ENCODE assay signal across 21 mouse cellular contexts in the genomic region with DNA sequence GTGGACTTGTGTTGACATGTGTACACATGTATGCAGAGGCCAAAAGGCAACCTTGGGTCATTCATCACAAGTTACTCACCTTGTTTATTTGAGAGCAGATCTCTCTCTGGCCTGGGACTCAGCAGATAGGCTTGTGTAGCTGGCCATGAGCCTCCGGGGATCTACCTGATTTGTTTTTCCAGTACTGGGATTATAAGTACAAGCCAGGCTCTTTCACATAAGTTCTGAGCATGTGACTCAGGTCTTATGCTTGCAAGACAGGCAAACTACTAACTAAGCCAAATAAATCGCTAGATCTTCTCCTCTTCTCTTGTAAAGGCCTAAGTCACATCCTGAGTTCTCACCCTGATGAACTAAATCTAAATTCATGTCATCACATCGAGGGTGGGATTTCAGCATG.
DNase-seq lines count a peak whose midpoint lies in the region; ATAC-seq and TF ChIP-seq lines count a peak whose summit lies in the region.
"Had no signal": no experiment of that assay in that cellular context is flagged by ENCODE, and none has a peak within 500 bp of the region (broad histone marks: within the 10 kb centered on the region; RNA-seq: fewer than 3 reads in every experiment).

No protein-coding gene starts in this region.

- no peaks in the 10 kb centered on the region for H3K79me2 ChIP-seq in CH12.LX (replicated peaks; ENCODE audit: control insufficient read depth, extremely low read depth, insufficient read depth, poor library complexity, severe bottlenecking)

- TF ChIP-seq CTCF in CH12.LX (conservative IDR thresholded peaks at IDR 0.05 in 1 of 2, IDR thresholded peaks at IDR 0.05 in 1 of 2; ENCODE audit: low read depth in 2 of 2, low read length in 2 of 2) = no peak

- peak; percentile 67 for TF ChIP-seq EP300 in CH12.LX (IDR thresholded peaks at IDR 0.05; ENCODE audit: low read length)

- no peaks in the 10 kb centered on the region for H3K9me3 ChIP-seq in heart, embryonic 10.5 days
- no peaks in the 10 kb centered on the region for H3K9me3 ChIP-seq in midbrain, embryonic 11.5 days (ENCODE audit: control insufficient read depth, low read length)
- no peaks in the 10 kb centered on the region for H3K9me3 ChIP-seq in midbrain, embryonic 15.5 days
- no peaks in the 10 kb centered on the region for H3K9me3 ChIP-seq in CH12.LX (replicated peaks; ENCODE audit: low read length)
- H3K9me3 ChIP-seq: G1E had no signal

- in situ Hi-C loops in CH12.LX (cut with MboI; ENCODE audit: low pct_ligation_motif_present, low pct_unique_long_range_greater_than_20kb, low sequenced_read_pairs) = no loop called here

- H3K36me3 ChIP-seq in heart, embryonic 10.5 days = no peaks in the 10 kb centered on the region
- no peaks in the 10 kb centered on the region for H3K36me3 ChIP-seq in midbrain, embryonic 11.5 days (ENCODE audit: control insufficient read depth, insufficient read depth, low read length)
- no peaks in the 10 kb centered on the region for H3K36me3 ChIP-seq in midbrain, embryonic 15.5 days (replicated peaks)
- H3K36me3 ChIP-seq in CH12.LX (replicated peaks in 1 of 2; ENCODE audit: control insufficient read depth in 1 of 2, insufficient read depth in 1 of 2, low read length in 1 of 2) = no peaks in the 10 kb centered on the region
- H3K36me3 ChIP-seq: G1E had no signal

- H3K9ac ChIP-seq in midbrain, embryonic 11.5 days (ENCODE audit: low read length) = no peak overlapping the region
- H3K9ac ChIP-seq in midbrain, embryonic 15.5 days = no peak overlapping the region
- no peak overlapping the region for H3K9ac ChIP-seq in CH12.LX (ENCODE audit: insufficient read depth, low read depth)

- DNase-seq in heart, adult 11 months = peak; percentile 42
- no peak for DNase-seq in heart, embryonic 10.5 days (ENCODE audit: low spot score)
- DNase-seq in midbrain, embryonic 11.5 days (ENCODE audit: low spot score, missing footprints) = peak; percentile 45
- DNase-seq in CH12.LX (ENCODE audit: extremely low read depth) = peak; percentile 45
- DNase-seq in right cerebral cortex, postnatal 25 days = no peak
- DNase-seq: adrenal gland, adult 2 months; adrenal gland, adult 8-10 months; adrenal gland, postnatal 10 days; adrenal gland, postnatal 14 days; adrenal gland, postnatal 25 days; adrenal gland, postnatal 36 days; B cell, adult 2 months; cerebellum, adult 11 months; cerebellum, adult 11-12 months; cerebellum, adult 18-20 months; cerebellum, adult 2 months had no signal

- dilution Hi-C loops in CH12.LX (cut with MboI; ENCODE audit: extremely low pct_ligation_motif_present, extremely low pct_unique_long_range_greater_than_20kb, low sequenced_read_pairs) = no loop called here

- no peaks in the 10 kb centered on the region for H3K27me3 ChIP-seq in heart, embryonic 10.5 days (ENCODE audit: insufficient read depth, poor library complexity, severe bottlenecking)
- no peaks in the 10 kb centered on the region for H3K27me3 ChIP-seq in midbrain, embryonic 11.5 days (ENCODE audit: control insufficient read depth, insufficient read depth, low read length)
- H3K27me3 ChIP-seq in midbrain, embryonic 15.5 days (replicated peaks) = no peaks in the 10 kb centered on the region
- no peaks in the 10 kb centered on the region for H3K27me3 ChIP-seq in CH12.LX (replicated peaks)
- H3K27me3 ChIP-seq: Patski had no signal

- ATAC-seq in midbrain, embryonic 11.5 days (ENCODE audit: low FRiP score) = no peak
- ATAC-seq in midbrain, embryonic 15.5 days (replicated peaks) = no peak
- ATAC-seq: activated CD4-positive, CD25-positive, alpha-beta regulatory T cell, adult 4 months; CD4-positive, CD25-positive, alpha-beta regulatory T cell, adult 4 months; Patski had no signal

- H3K4me3 ChIP-seq in heart, embryonic 10.5 days = no peak overlapping the region
- H3K4me3 ChIP-seq in midbrain, embryonic 11.5 days (ENCODE audit: low read depth, low read length) = no peak overlapping the region
- H3K4me3 ChIP-seq in midbrain, embryonic 15.5 days = no peak overlapping the region
- H3K4me3 ChIP-seq in CH12.LX (replicated peaks in 1 of 3; ENCODE audit: low read depth in 2 of 3, low read length in 2 of 3, poor library complexity in 1 of 3) = no peak overlapping the region

- H3K4me1 ChIP-seq in heart, embryonic 10.5 days = no peaks in the 10 kb centered on the region
- no peaks in the 10 kb centered on the region for H3K4me1 ChIP-seq in midbrain, embryonic 11.5 days (ENCODE audit: control insufficient read depth, insufficient read depth, low read length)
- no peaks in the 10 kb centered on the region for H3K4me1 ChIP-seq in midbrain, embryonic 15.5 days
- H3K4me1 ChIP-seq in CH12.LX (ENCODE audit: control insufficient read depth in 1 of 2, insufficient read depth in 2 of 2) = peaks cover 11 to 33% of the 10 kb centered on the region in 2 experiments

- 79% methylated on average over 3 of the region's 3 CpGs for WGBS in heart, embryonic 10.5 days
- 81% methylated on average over 3 of the region's 3 CpGs for WGBS in midbrain, embryonic 11.5 days
- WGBS in midbrain, embryonic 15.5 days = 94% methylated on average over 3 of the region's 3 CpGs

- TF ChIP-seq POLR2A in CH12.LX (IDR thresholded peaks at IDR 0.05; ENCODE audit: low read depth, low read length) = no peak

- no peak overlapping the region for H3K27ac ChIP-seq in heart, embryonic 10.5 days
- H3K27ac ChIP-seq in midbrain, embryonic 11.5 days (ENCODE audit: low read depth, low read length) = no peak overlapping the region
- no peak overlapping the region for H3K27ac ChIP-seq in midbrain, embryonic 15.5 days
- H3K27ac ChIP-seq in CH12.LX (ENCODE audit: insufficient read depth, low read depth) = no peak overlapping the region

- no peak overlapping the region for H3K4me2 ChIP-seq in midbrain, embryonic 11.5 days
- H3K4me2 ChIP-seq in midbrain, embryonic 15.5 days = no peak overlapping the region
- no peak overlapping the region for H3K4me2 ChIP-seq in CH12.LX (ENCODE audit: insufficient read depth, low read depth, poor library complexity, severe bottlenecking)

- TF ChIP-seq RAD21 in CH12.LX (IDR thresholded peaks at IDR 0.05; ENCODE audit: low read depth, low read length) = no peak

TF ChIP-seq in CH12.LX, 34 proteins besides CTCF, POLR2A, EP300 and RAD21:
- peak; percentile 2; the same call in 1 of the 2 replicates for TF ChIP-seq JUN (IDR thresholded peaks at IDR 0.05; ENCODE audit: insufficient read depth, low read depth, low read length)
- TF ChIP-seq USF2 (conservative IDR thresholded peaks at IDR 0.05; ENCODE audit: low read depth, low read length) = no peak
- peak; percentile 80 for TF ChIP-seq IRF4 (IDR thresholded peaks at IDR 0.05; ENCODE audit: low read depth, low read length)
- peak; percentile 64 for TF ChIP-seq ETS1 (conservative IDR thresholded peaks at IDR 0.05; ENCODE audit: low read depth, low read length)
- peak; percentile 12; the same call in 1 of the 2 replicates for TF ChIP-seq USF1 (IDR thresholded peaks at IDR 0.05; ENCODE audit: low read depth, low read length)
- no peak for TF ChIP-seq ZC3H11A (IDR thresholded peaks at IDR 0.05; ENCODE audit: low read depth, low read length)
- peak; percentile 65 for TF ChIP-seq BHLHE40 (IDR thresholded peaks at IDR 0.05; ENCODE audit: low read depth, low read length)
- TF ChIP-seq PAX5 (IDR thresholded peaks at IDR 0.05; ENCODE audit: low read length) = no peak

Comparison
In these comparisons a context has a peak if more than half of its experiments do, and no peak if none do; other contexts are left out.
1. DNase-seq: peak in heart, adult 11 months (single experiment), midbrain, embryonic 11.5 days (single experiment) and CH12.LX (single experiment); none in heart, embryonic 10.5 days (single experiment) and right cerebral cortex, postnatal 25 days (single experiment).